Mouse (Mus musculus): ENCODE data around the gene Ttc8. TPM values are rescaled to one million over a fixed set of nuclear protein-coding genes. Genes with fewer than 3 reads are reported as not detected.
"Not testable (repeated sequence)": the region's sequence is repeated elsewhere in the genome, so short reads cannot be mapped to it uniquely, and the experiment has no call there.

Gene Ttc8
- polyA plus RNA-seq (2012; rRNA removed) = 69.4 and 83.6 TPM in 2 replicates

DNA sequence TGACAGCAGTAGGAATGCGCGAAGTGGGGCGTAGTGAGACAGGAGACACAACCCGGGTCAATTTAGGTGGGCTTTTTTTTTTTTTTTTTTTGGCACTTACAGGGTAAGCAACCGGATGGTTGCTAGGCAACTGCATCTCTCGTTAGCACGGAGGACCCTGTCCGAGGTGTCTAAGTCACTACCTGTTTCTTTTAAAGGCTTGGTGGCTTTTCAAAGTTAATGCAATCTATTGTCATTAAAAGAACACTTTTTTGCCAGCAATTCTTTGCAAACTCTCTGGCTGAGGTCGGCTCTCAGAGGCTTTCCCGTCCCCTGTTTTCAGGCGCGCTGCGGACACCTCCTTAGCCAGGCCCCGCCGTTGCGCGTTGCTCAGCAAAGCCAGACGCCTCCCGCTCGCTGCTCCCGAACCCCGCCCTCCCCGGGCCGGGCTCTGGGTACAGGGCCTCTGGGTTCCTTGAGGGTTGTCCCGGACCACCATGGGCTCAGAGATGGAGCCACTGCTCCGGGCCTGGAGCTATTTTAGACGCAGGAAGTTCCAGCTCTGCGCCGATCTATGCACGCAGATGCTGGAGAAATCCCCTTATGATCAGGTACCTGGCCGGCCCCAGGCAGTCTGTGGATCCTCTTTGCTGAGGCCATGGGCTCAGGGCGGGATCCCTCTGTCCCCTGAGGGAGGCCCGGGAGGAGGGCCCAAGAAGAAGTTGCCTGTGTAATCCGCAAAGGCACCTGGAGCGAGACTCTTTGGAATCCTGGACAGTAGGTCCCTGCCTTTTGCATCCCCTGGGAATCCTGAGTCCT is at the start of gene Ttc8:
TSS of gene Ttc8 (plus strand) at position 381 of the 798 bp plus-strand sequence.
- DNase-seq (ENCODE audit: extremely low spot score in 1 of 2, low spot score in 1 of 2) = peak; percentile 74 to 88

DNA sequence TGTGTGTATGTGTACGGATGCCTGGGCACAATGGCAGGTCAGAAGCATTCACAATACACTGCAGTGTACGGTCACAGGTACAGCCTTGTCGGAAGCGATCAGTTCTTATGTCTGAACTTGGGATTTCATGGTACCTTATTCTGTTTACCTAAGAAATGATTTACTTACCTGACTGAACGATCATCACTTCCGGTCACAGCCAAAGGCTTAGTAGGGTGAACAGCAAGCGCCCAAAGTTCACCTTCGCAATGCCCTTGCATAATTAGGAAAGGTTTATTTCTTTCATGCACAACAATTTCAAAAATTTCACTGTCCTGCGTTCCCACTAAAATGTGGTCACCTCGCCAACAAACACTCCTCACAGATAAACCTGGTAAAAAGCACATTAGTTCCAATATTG is 47.5 kb upstream of the Ttc8 start:
- DNase-seq (ENCODE audit: extremely low spot score in 1 of 2, low spot score in 1 of 2) = no peak

GRCm38 (mm10) chr12:98875216-98875615 is 45.2 kb upstream of the Ttc8 start:
- DNase-seq (ENCODE audit: extremely low spot score in 1 of 2, low spot score in 1 of 2) = no peak

GRCm38 (mm10) chr12:98878693-98879092 is 41.7 kb upstream of the Ttc8 start:
- no peak for DNase-seq (ENCODE audit: extremely low spot score in 1 of 2, low spot score in 1 of 2)

- DNase-seq (ENCODE audit: extremely low spot score in 1 of 2, low spot score in 1 of 2) = no peak
Observed at GRCm38 (mm10) chr12:98881796-98882195, 38.6 kb upstream of the Ttc8 start.

GRCm38 (mm10) chr12:98884515-98884914 is 35.9 kb upstream of the Ttc8 start:
- DNase-seq (ENCODE audit: extremely low spot score in 1 of 2, low spot score in 1 of 2) = no peak

DNA sequence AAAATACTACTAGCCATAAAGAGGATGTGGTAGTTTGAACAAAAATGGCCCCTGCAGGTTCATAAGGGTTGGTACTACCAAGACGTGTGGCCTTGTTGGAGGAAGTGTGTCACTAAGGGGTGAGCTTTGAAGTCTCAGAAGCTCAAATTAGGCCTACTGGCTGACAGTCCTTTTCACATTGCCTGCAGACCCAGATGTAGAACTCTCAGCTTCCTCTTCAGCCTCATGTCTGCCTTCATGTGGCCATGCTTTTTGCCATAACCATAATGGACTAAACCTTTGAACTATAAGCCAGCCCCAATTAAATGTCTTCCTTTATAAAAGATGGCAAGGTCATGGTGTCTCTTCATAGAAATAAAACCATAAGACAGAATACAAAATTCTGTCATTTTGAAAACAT is 23.6 kb upstream of the Ttc8 start:
- no peak for DNase-seq (ENCODE audit: extremely low spot score in 1 of 2, low spot score in 1 of 2)

DNA sequence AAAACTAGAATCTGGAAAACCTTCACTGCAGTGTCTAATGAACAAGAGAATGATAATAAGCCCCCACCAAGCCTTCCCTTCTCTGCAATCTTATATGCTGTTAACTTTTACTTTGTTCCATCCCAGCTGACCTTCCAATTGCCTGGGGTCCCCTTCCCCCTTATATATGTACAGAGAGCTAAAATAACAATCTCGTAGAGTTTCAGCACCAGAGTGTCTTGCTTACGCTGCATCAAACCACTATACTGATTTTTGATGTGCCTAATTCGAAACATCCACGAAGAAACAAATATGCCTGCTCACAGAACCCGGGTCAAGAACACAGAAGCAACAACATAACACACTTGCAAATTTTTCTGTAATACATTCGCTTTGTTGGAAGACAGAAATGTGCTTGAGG is 20.7 kb upstream of the Ttc8 start:
- DNase-seq (ENCODE audit: extremely low spot score in 1 of 2, low spot score in 1 of 2) = no peak

GRCm38 (mm10) chr12:98900341-98900880 is 20.0 kb upstream of the Ttc8 start:
- no peak for DNase-seq (ENCODE audit: extremely low spot score in 1 of 2, low spot score in 1 of 2)

DNA sequence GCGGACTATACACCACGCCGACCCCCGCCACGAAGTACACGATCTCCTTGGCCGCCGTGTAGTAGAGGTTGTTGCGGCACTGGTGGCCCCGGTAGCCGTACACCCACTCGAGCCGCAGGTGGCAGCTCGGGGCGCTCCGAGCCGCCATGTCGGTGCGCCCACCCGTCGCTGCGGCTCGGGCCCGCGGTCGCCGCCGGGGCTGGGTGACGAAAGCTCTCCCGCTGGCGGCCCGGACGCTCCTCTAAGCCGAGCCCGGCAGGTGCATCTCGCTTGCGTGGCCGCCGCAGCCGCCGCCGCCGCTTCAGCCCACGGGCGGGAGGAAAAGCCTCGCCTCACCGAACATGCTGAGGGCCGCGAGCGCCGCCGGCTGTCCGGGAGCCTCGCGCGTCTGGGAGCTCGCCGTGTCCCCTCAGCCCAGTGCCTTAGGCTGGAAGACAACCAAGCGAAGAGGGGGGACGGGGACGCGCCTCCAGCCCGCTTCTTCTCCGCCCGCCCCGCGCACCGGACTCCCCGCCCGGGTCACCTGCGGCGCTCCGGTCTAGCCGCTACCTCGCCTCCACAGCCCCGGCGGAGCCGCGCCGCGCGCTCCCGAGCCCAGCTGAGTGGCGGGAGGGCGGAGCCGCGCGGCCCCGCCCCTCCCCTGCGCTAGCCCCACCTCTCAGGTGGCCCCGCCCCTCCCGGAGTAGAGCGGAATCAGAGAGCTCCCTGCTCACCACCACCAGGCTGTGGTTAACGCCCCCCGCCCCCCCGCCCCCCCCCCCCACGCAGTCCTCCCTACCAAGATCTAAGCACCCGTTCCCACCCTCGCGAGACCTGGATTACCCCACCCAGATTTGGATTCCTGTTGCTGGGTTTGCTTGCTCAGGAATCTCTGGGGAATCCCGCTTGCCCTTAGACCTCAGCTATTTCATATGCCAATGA is 19.2 kb upstream of the Ttc8 start, which contains the start of gene Eml5:
TSS of gene Eml5 (minus strand) at position 604 of the 921 bp plus-strand sequence.
- DNase-seq (ENCODE audit: extremely low spot score in 1 of 2, low spot score in 1 of 2) = peak in 1 of 2 experiments; percentile 78

DNA sequence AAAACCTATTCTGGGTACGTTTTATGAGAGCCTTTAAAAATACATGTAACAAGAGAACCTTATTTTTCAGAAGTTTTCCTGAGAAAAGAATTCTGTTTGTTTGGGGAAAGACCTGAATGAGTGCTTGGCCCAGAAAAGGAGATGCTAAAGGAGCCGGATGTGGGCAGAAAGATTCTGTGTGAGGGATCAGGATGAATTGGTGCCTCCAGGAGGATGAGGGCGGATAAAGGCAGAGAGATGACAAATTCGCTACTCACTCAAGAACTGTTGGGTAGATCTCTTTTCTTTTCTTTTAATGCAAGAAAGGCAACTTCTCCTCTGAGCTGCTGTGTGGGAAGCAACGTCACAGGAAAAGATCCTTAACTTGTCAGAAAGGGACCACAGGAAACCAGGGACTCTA is 14.9 kb upstream of the Ttc8 start:
- DNase-seq (ENCODE audit: extremely low spot score in 1 of 2, low spot score in 1 of 2) = peak in 1 of 2 experiments; percentile 63

DNA sequence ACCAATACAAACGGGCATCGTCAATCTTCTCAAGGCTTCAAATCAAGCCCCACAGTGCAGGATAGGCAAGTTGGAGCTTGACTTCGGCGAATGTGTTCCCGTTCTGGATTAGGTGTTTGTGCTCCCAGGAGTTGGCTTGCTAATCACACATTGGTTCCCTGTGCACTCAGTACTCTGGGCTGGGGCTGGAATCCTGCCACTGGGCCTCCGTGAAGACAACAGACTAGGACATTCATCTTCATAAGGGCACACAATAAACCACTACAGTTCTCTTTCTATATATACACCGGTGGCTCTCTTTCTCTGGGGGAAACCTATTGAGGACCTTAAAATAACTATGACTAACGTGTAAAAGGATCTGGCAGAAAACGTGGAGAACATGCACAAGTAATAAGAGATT is 10.3 kb upstream of the Ttc8 start:
- DNase-seq (ENCODE audit: extremely low spot score in 1 of 2, low spot score in 1 of 2) = no peak

DNA sequence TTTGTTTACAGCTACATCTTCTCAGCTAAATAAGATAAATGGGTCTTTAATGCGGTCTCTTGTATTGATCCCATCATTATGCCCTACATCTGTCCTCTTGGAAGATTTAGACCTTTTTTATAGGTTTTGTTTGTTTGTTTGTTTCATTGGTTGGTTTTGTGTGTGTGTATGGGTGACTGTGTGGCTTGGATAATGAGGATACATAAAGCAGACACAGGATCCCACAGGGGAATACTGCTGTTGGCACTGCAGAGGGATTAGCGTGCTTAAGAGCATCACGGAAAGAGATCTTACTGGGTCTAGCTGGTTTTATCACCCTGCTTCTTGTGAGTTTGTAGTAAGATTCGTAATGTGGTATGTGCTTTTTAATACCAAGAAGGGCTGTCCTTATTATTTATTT is 10.8 kb downstream of the Ttc8 start:
- DNase-seq (ENCODE audit: extremely low spot score in 1 of 2, low spot score in 1 of 2) = no peak

- no peak for DNase-seq (ENCODE audit: extremely low spot score in 1 of 2, low spot score in 1 of 2)
Observed at GRCm38 (mm10) chr12:98932441-98932840, 12.1 kb downstream of the Ttc8 start.

- DNase-seq (ENCODE audit: extremely low spot score in 1 of 2, low spot score in 1 of 2) = no peak
Observed at GRCm38 (mm10) chr12:98932856-98933255, 12.5 kb downstream of the Ttc8 start.

DNA sequence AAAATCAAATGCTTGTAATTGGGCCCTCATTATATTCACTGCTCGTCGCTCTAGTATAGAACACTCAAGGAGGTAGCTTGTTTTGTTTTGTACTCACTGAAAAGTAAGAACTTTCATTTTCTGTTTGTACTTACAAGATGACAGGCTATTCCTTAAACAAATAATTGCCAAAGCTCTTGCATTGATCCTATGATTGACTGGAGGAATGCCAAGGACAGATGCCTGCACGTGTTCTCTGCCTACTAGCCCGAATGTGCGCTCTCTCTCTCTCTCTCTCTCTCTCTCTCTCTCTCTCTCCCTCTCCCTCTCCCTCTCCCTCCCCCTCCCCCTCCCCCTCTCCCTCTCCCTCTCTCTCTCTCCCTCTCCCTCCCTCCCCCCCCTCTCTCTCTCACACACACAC is 30.9 kb downstream of the Ttc8 start:
- DNase-seq (ENCODE audit: extremely low spot score in 1 of 2, low spot score in 1 of 2) = not testable (repeated sequence)

GRCm38 (mm10) chr12:98956951-98957350 is 36.6 kb downstream of the Ttc8 start:
- no peak for DNase-seq (ENCODE audit: extremely low spot score in 1 of 2, low spot score in 1 of 2)

- DNase-seq (ENCODE audit: extremely low spot score in 1 of 2, low spot score in 1 of 2) = no peak
Observed at GRCm38 (mm10) chr12:98957455-98957854, 37.1 kb downstream of the Ttc8 start.

- DNase-seq (ENCODE audit: extremely low spot score in 1 of 2, low spot score in 1 of 2) = peak in 1 of 2 experiments; percentile 10
Observed at GRCm38 (mm10) chr12:98961008-98961407, 40.6 kb downstream of the Ttc8 start.

DNA sequence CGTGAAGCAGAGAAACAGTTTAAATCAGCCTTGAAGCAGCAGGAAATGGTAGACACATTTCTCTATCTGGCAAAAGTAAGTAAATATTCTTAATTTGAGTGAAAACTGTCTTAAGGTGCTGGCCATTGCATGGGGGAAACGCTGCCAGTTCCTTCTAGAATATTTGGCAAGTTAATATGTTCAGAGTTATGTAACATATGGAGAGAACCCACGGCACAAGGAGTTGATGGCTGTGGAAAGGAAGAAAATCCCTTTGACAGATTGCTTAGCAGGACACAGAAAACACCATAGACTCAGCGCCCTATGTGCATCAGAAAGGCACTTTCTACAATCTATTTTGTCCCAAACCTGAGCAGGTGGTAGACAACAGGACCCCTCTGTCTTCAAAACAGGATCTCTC is 41.0 kb downstream of the Ttc8 start:
- peak in 1 of 2 experiments; percentile 50 for DNase-seq (ENCODE audit: extremely low spot score in 1 of 2, low spot score in 1 of 2)

Measured in frontal cortex, adult 2 months (tissue).